Mouse (Mus musculus): ENCODE measurements at regions not wholly inside any gene's neighbourhood (a gene's known extent, or its start where the extent isn't known, plus 50 kb on each side); places are given as distances from the start of the nearest gene placed in this dataset.

GRCm38 (mm10) chr7:134491326-134491725 lies 105.9 kb upstream of the D7Ertd443e start:
- Histone ChIP-seq H3K4me1 (replicated peaks; ENCODE audit: control insufficient read depth, insufficient read depth, low read length) (no peaks in the 10 kb centered on the region), H3K9me3 (ENCODE audit: control insufficient read depth, low read length) (no peaks in the 10 kb centered on the region), H3K27me3 (replicated peaks; ENCODE audit: control insufficient read depth, insufficient read depth, low read length) (no peaks in the 10 kb centered on the region), H3K27ac (ENCODE audit: low read depth, low read length) (no peak overlapping the region), H3K36me3 (ENCODE audit: control insufficient read depth, insufficient read depth, low read length) (no peaks in the 10 kb centered on the region), H3K4me3 (ENCODE audit: low read depth, low read length) (no peak overlapping the region), H3K9ac (ENCODE audit: low read depth, low read length) (no peak overlapping the region), H3K4me2 (no peak overlapping the region)
- no peak for ATAC-seq (replicated peaks; ENCODE audit: low FRiP score)
- 77% methylated on average over 4 of the region's 4 CpGs for WGBS
- DNase-seq (ENCODE audit: low spot score) = no peak

GRCm38 (mm10) chr7:134497219-134497618 lies 111.8 kb upstream of the D7Ertd443e start:
- H3K9me3 ChIP-seq (ENCODE audit: control insufficient read depth, low read length) = no peaks in the 10 kb centered on the region
- H3K27me3 ChIP-seq (replicated peaks; ENCODE audit: control insufficient read depth, insufficient read depth, low read length) = no peaks in the 10 kb centered on the region
- DNase-seq (ENCODE audit: low spot score) (no peak), ATAC-seq (replicated peaks; ENCODE audit: low FRiP score) (no peak)
- no peak overlapping the region for H3K9ac ChIP-seq (ENCODE audit: low read depth, low read length)
- no peak overlapping the region for H3K4me2 ChIP-seq
- no peaks in the 10 kb centered on the region for H3K36me3 ChIP-seq (ENCODE audit: control insufficient read depth, insufficient read depth, low read length)
- WGBS = 71% methylated on average over 11 of the region's 11 CpGs
- H3K4me1 ChIP-seq (replicated peaks; ENCODE audit: control insufficient read depth, insufficient read depth, low read length) = no peaks in the 10 kb centered on the region
- H3K27ac ChIP-seq (ENCODE audit: low read depth, low read length) = no peak overlapping the region
- no peak overlapping the region for H3K4me3 ChIP-seq (ENCODE audit: low read depth, low read length)

DNA sequence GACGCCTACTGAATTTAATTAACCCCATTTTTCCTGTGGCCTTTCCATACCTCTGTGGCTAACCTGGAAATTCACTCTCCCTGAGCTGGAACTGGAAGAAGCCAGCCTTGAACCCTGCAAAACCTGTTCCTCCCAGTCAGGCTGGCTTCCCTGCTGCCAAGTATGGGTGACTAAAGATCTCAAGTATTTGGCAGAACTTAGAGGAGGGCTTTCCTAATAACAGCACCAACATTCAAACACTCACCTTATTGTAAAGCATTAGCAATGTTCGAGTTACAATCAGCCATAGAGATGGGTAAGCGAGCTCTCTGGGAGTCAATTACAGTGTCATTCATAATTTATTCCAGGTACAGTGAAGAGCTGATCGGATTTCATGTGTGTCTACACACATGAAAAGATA lies 112.4 kb upstream of the D7Ertd443e start:
- Histone ChIP-seq H3K27ac (ENCODE audit: low read depth, low read length) (no peak overlapping the region), H3K36me3 (ENCODE audit: control insufficient read depth, insufficient read depth, low read length) (no peaks in the 10 kb centered on the region), H3K9ac (ENCODE audit: low read depth, low read length) (no peak overlapping the region), H3K9me3 (ENCODE audit: control insufficient read depth, low read length) (no peaks in the 10 kb centered on the region), H3K4me2 (no peak overlapping the region), H3K27me3 (replicated peaks; ENCODE audit: control insufficient read depth, insufficient read depth, low read length) (no peaks in the 10 kb centered on the region), H3K4me1 (replicated peaks; ENCODE audit: control insufficient read depth, insufficient read depth, low read length) (no peaks in the 10 kb centered on the region), H3K4me3 (ENCODE audit: low read depth, low read length) (no peak overlapping the region)
- DNase-seq (ENCODE audit: low spot score) = no peak
- WGBS = 72% methylated on average over 4 of the region's 4 CpGs
- ATAC-seq (replicated peaks; ENCODE audit: low FRiP score) = no peak

DNA sequence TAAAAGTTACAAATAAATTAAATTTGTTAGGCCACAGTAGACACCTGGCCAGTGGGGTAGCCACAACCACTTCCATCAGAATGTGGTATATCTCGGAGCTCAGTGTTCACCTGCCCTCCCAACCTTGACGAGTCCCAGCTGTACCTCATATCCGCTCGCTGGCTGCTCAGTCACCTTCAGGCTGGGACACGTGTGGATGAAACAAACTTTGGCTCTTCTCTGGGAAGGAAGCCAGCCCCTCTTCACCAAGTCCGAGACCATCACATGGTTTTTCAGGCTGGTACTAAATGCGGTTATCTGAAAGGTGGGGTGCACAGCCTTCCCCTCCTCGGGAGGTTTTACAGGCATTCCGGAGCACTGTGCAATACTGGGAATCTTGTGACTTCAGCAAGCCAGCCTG lies 113.3 kb upstream of the D7Ertd443e start:
- no peaks in the 10 kb centered on the region for H3K27me3 ChIP-seq (replicated peaks; ENCODE audit: control insufficient read depth, insufficient read depth, low read length)
- no peak overlapping the region for H3K4me2 ChIP-seq
- WGBS = 70% methylated on average over 9 of the region's 9 CpGs
- H3K9me3 ChIP-seq (ENCODE audit: control insufficient read depth, low read length) = no peaks in the 10 kb centered on the region
- ATAC-seq (replicated peaks; ENCODE audit: low FRiP score) (no peak), DNase-seq (ENCODE audit: low spot score) (no peak)
- H3K36me3 ChIP-seq (ENCODE audit: control insufficient read depth, insufficient read depth, low read length) = no peaks in the 10 kb centered on the region
- H3K4me1 ChIP-seq (replicated peaks; ENCODE audit: control insufficient read depth, insufficient read depth, low read length) = no peaks in the 10 kb centered on the region
- no peak overlapping the region for H3K4me3 ChIP-seq (ENCODE audit: low read depth, low read length)
- H3K9ac ChIP-seq (ENCODE audit: low read depth, low read length) = no peak overlapping the region
- no peak overlapping the region for H3K27ac ChIP-seq (ENCODE audit: low read depth, low read length)

DNA sequence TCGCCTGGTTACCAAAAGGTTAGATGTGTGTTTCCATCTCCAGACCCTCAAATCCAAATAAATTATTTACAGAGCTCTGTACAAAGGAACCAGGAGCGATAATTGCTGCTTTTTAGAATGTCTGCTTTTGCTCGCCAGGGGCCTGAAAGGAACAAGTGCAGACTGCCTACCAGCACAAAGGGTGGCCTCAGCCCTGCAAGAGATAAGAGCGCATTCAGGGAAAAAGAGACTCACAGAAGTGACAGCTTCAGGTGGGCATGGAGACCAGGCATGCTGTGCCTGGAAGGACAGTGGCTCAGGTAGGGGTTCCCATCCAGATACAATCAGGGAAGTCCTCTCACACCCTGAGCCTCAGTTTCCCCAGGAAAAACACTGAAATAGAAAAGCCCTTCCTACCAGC lies 114.0 kb upstream of the D7Ertd443e start:
- ATAC-seq (replicated peaks; ENCODE audit: low FRiP score) = no peak
- Histone ChIP-seq H3K36me3 (ENCODE audit: control insufficient read depth, insufficient read depth, low read length) (no peaks in the 10 kb centered on the region), H3K27ac (ENCODE audit: low read depth, low read length) (no peak overlapping the region), H3K4me1 (replicated peaks; ENCODE audit: control insufficient read depth, insufficient read depth, low read length) (no peaks in the 10 kb centered on the region), H3K9ac (ENCODE audit: low read depth, low read length) (no peak overlapping the region), H3K27me3 (replicated peaks; ENCODE audit: control insufficient read depth, insufficient read depth, low read length) (no peaks in the 10 kb centered on the region), H3K4me2 (no peak overlapping the region), H3K9me3 (ENCODE audit: control insufficient read depth, low read length) (no peaks in the 10 kb centered on the region), H3K4me3 (ENCODE audit: low read depth, low read length) (no peak overlapping the region)
- DNase-seq (ENCODE audit: low spot score) = no peak
- 36% methylated on average over 4 of the region's 4 CpGs for WGBS

DNA sequence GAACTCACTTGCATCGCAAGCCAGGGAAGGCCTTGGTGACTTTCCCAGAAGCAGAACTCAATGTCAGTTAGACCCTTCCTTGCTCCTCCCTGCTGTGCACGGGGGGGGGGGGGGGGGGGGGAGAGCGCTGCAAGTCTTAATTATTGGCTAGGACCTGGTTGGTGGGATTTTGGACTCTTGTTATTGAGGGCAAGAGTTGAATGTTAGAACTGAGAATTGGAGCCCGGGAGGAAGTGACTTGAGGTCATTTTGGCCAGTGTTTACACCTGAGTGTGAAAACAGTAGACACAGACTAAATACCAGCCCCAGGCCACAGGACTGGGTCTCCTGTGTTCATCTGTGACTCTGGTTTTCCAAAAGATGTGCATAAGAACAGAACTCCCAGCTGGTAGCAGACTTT lies 114.7 kb upstream of the D7Ertd443e start:
- WGBS = 79% methylated on average over 3 of the region's 4 CpGs
- H3K9ac ChIP-seq (ENCODE audit: low read depth, low read length) = no peak overlapping the region
- no peaks in the 10 kb centered on the region for H3K4me1 ChIP-seq (replicated peaks; ENCODE audit: control insufficient read depth, insufficient read depth, low read length)
- no peak for DNase-seq (ENCODE audit: low spot score)
- no peaks in the 10 kb centered on the region for H3K36me3 ChIP-seq (ENCODE audit: control insufficient read depth, insufficient read depth, low read length)
- no peak overlapping the region for H3K27ac ChIP-seq (ENCODE audit: low read depth, low read length)
- no peak for ATAC-seq (replicated peaks; ENCODE audit: low FRiP score)
- H3K4me3 ChIP-seq (ENCODE audit: low read depth, low read length) = no peak overlapping the region
- no peaks in the 10 kb centered on the region for H3K27me3 ChIP-seq (replicated peaks; ENCODE audit: control insufficient read depth, insufficient read depth, low read length)
- no peaks in the 10 kb centered on the region for H3K9me3 ChIP-seq (ENCODE audit: control insufficient read depth, low read length)
- no peak overlapping the region for H3K4me2 ChIP-seq

- Histone ChIP-seq H3K4me1 (replicated peaks; ENCODE audit: control insufficient read depth, insufficient read depth, low read length) (no peaks in the 10 kb centered on the region), H3K36me3 (ENCODE audit: control insufficient read depth, insufficient read depth, low read length) (no peaks in the 10 kb centered on the region), H3K9me3 (ENCODE audit: control insufficient read depth, low read length) (no peaks in the 10 kb centered on the region), H3K27me3 (replicated peaks; ENCODE audit: control insufficient read depth, insufficient read depth, low read length) (no peaks in the 10 kb centered on the region), H3K4me2 (no peak overlapping the region), H3K9ac (ENCODE audit: low read depth, low read length) (no peak overlapping the region), H3K4me3 (ENCODE audit: low read depth, low read length) (no peak overlapping the region), H3K27ac (ENCODE audit: low read depth, low read length) (no peak overlapping the region)
- DNase-seq (ENCODE audit: low spot score) (no peak), ATAC-seq (replicated peaks; ENCODE audit: low FRiP score) (no peak)
- 38% methylated on average over 1 of the region's 1 CpGs for WGBS
These were observed 115.6 kb upstream of the D7Ertd443e start for GRCm38 (mm10) chr7:134501079-134501478.

GRCm38 (mm10) chr7:134510333-134510928 lies 125.0 kb upstream of the D7Ertd443e start:
- no peak overlapping the region for H3K27ac ChIP-seq (ENCODE audit: low read depth, low read length)
- H3K9ac ChIP-seq (ENCODE audit: low read depth, low read length) = no peak overlapping the region
- no peak overlapping the region for H3K4me2 ChIP-seq
- WGBS = 70% methylated on average over 6 of the region's 6 CpGs
- no peaks in the 10 kb centered on the region for H3K4me1 ChIP-seq (replicated peaks; ENCODE audit: control insufficient read depth, insufficient read depth, low read length)
- no peaks in the 10 kb centered on the region for H3K27me3 ChIP-seq (replicated peaks; ENCODE audit: control insufficient read depth, insufficient read depth, low read length)
- no peaks in the 10 kb centered on the region for H3K36me3 ChIP-seq (ENCODE audit: control insufficient read depth, insufficient read depth, low read length)
- H3K4me3 ChIP-seq (ENCODE audit: low read depth, low read length) = no peak overlapping the region
- no peak for DNase-seq (ENCODE audit: low spot score)
- no peaks in the 10 kb centered on the region for H3K9me3 ChIP-seq (ENCODE audit: control insufficient read depth, low read length)
- ATAC-seq (replicated peaks; ENCODE audit: low FRiP score) = no peak

GRCm38 (mm10) chr7:134519372-134519975 lies 134.0 kb upstream of the D7Ertd443e start:
- Histone ChIP-seq H3K9me3 (ENCODE audit: control insufficient read depth, low read length) (no peaks in the 10 kb centered on the region), H3K4me2 (no peak overlapping the region), H3K27me3 (replicated peaks; ENCODE audit: control insufficient read depth, insufficient read depth, low read length) (no peaks in the 10 kb centered on the region), H3K27ac (ENCODE audit: low read depth, low read length) (no peak overlapping the region), H3K9ac (ENCODE audit: low read depth, low read length) (no peak overlapping the region), H3K36me3 (ENCODE audit: control insufficient read depth, insufficient read depth, low read length) (no peaks in the 10 kb centered on the region), H3K4me3 (ENCODE audit: low read depth, low read length) (no peak overlapping the region), H3K4me1 (replicated peaks; ENCODE audit: control insufficient read depth, insufficient read depth, low read length) (peaks cover 6% of the 10 kb centered on the region)
- ATAC-seq (replicated peaks; ENCODE audit: low FRiP score) (no peak), DNase-seq (ENCODE audit: low spot score) (no peak)
- WGBS = 48% methylated on average over 9 of the region's 9 CpGs

Measured in liver, embryonic 11.5 days (tissue).